Mouse (Mus musculus) CH12.LX (cell line): Measurements from ENCODE around the gene Col1a2. TPM values are rescaled to one million over a fixed set of nuclear protein-coding genes. Genes with fewer than 3 reads are reported as not detected.

Experiments
- DNase-seq: peaks from one replicate; pipeline ENCODE4 v3.0.0-alpha.2; 2013; ENCODE audit errors: extremely low read depth
- H3K27ac ChIP-seq: 2 replicates; pipeline ENCODE4 v1.5.1; 2012; ENCODE audit warnings: low read depth, mild to moderate bottlenecking, control low read depth, moderate library complexity; ENCODE audit not compliant: insufficient read depth
- H3K27me3 ChIP-seq: replicated peaks from 2 replicates; pipeline ENCODE3; 2012; ENCODE audit warnings: inconsistent platforms
- H3K36me3 ChIP-seq, 2 experiments: replicated peaks in 1 of 2; 2 replicates each; pipeline versions ENCODE3 to v1.6.1; 2012; ENCODE audit warnings: inconsistent platforms in 1 of 2, low read length in 1 of 2, mild to moderate bottlenecking in 1 of 2, mixed read lengths in 1 of 2, moderate library complexity in 1 of 2; ENCODE audit not compliant: control insufficient read depth in 1 of 2, insufficient read depth in 1 of 2
- H3K4me1 ChIP-seq, 2 experiments: 2 replicates each; pipeline ENCODE4 v1.6.1; 2012; ENCODE audit warnings: inconsistent platforms in 1 of 2, moderate library complexity in 1 of 2; ENCODE audit not compliant: insufficient read depth in 2 of 2, control insufficient read depth in 1 of 2
- H3K4me2 ChIP-seq: 2 replicates; pipeline ENCODE4 v1.6.1; 2012; ENCODE audit warnings: low read depth, mild to moderate bottlenecking, control low read depth; ENCODE audit not compliant: poor library complexity, insufficient read depth, severe bottlenecking
- H3K4me3 ChIP-seq, 3 experiments: fragments of 150-350 bp in 1 of 3; sonication (generic) in 1 of 3; replicated peaks in 1 of 3; 2 replicates each; pipeline versions ENCODE3 to v1.5.1; 2011 to 2012; ENCODE audit warnings: low read depth in 2 of 3, low read length in 2 of 3, mild to moderate bottlenecking in 2 of 3, moderate library complexity in 2 of 3, control low read depth in 1 of 3, improper control_type of control experiment in 1 of 3, inconsistent platforms in 1 of 3, mixed read lengths in 1 of 3; ENCODE audit not compliant: poor library complexity in 1 of 3
- H3K79me2 ChIP-seq: replicated peaks from 2 replicates; pipeline ENCODE4 v1.6.1; 2012; ENCODE audit warnings: mild to moderate bottlenecking, moderate library complexity; ENCODE audit not compliant: control insufficient read depth, poor library complexity, insufficient read depth, severe bottlenecking; ENCODE audit errors: extremely low read depth
- H3K9ac ChIP-seq: 2 replicates; pipeline ENCODE4 v1.6.1; 2012; ENCODE audit warnings: low read depth, mild to moderate bottlenecking, control low read depth, moderate library complexity; ENCODE audit not compliant: insufficient read depth
- H3K9me3 ChIP-seq: replicated peaks from 2 replicates; pipeline ENCODE3; 2012; ENCODE audit warnings: low read length, inconsistent platforms, mixed read lengths
- BHLHE40 ChIP-seq: IDR thresholded peaks from 2 replicates; pipeline ENCODE4 v1.6.1; 2011; ENCODE audit warnings: mild to moderate bottlenecking, low read depth, low read length, improper control_type of control experiment
- CTCF ChIP-seq, 2 experiments: IDR thresholded peaks in 1 of 2; conservative IDR thresholded peaks in 1 of 2; 2 replicates each; pipeline ENCODE4 v1.5.1; 2011 to 2012; ENCODE audit warnings: low read depth in 2 of 2, low read length in 2 of 2, improper control_type of control experiment in 1 of 2, inconsistent platforms in 1 of 2, mild to moderate bottlenecking in 1 of 2, moderate library complexity in 1 of 2
- E2F4 ChIP-seq: IDR thresholded peaks from 2 replicates; pipeline ENCODE4 v1.6.1; 2011; ENCODE audit warnings: low read depth, low read length, improper control_type of control experiment; ENCODE audit not compliant: insufficient replicate concordance
- ELF1 ChIP-seq: IDR thresholded peaks from 2 replicates; pipeline ENCODE4 v1.6.1; 2014; ENCODE audit warnings: low read depth, mild to moderate bottlenecking, inconsistent platforms, low read length, improper control_type of control experiment
- EP300 ChIP-seq: IDR thresholded peaks from 2 replicates; pipeline ENCODE4 v1.6.1; 2011; ENCODE audit warnings: low read length, improper control_type of control experiment
- ETS1 ChIP-seq: conservative IDR thresholded peaks from 2 replicates; pipeline ENCODE4 v1.6.1; 2012; ENCODE audit warnings: low read depth, mild to moderate bottlenecking, inconsistent platforms, low read length, improper control_type of control experiment, moderate library complexity
- GABPA ChIP-seq: IDR thresholded peaks from 2 replicates; pipeline ENCODE4 v1.6.1; 2012; ENCODE audit warnings: low read depth, low read length, improper control_type of control experiment, inconsistent platforms; ENCODE audit not compliant: insufficient replicate concordance
- JUN ChIP-seq: IDR thresholded peaks from 2 replicates; pipeline ENCODE4 v1.6.1; 2011; ENCODE audit warnings: low read depth, mild to moderate bottlenecking, low read length, improper control_type of control experiment, moderate library complexity; ENCODE audit not compliant: insufficient read depth
- JUND ChIP-seq: conservative IDR thresholded peaks from 2 replicates; pipeline ENCODE4 v1.6.1; 2011; ENCODE audit warnings: low read depth, low read length, improper control_type of control experiment
- KAT2A ChIP-seq: IDR thresholded peaks from 2 replicates; pipeline ENCODE4 v1.6.1; 2012; ENCODE audit warnings: low read length, improper control_type of control experiment, inconsistent platforms; ENCODE audit not compliant: insufficient replicate concordance
- MAX ChIP-seq: IDR thresholded peaks from 2 replicates; pipeline ENCODE4 v1.6.1; 2011; ENCODE audit warnings: low read length, improper control_type of control experiment
- MEF2A ChIP-seq: IDR thresholded peaks from 2 replicates; pipeline ENCODE4 v1.6.1; 2014; ENCODE audit warnings: low read depth, mild to moderate bottlenecking, inconsistent platforms, low read length, improper control_type of control experiment, borderline replicate concordance
- MXI1 ChIP-seq: IDR thresholded peaks from 2 replicates; pipeline ENCODE4 v1.6.1; 2011; ENCODE audit warnings: mild to moderate bottlenecking, low read depth, low read length, improper control_type of control experiment
- MYC ChIP-seq: IDR thresholded peaks from 2 replicates; pipeline ENCODE4 v1.6.1; 2011; ENCODE audit warnings: low read depth, mild to moderate bottlenecking, improper control_type of control experiment, low read length
- NELFE ChIP-seq: IDR thresholded peaks from 2 replicates; pipeline ENCODE4 v1.6.1; 2011; ENCODE audit warnings: low read depth, low read length, improper control_type of control experiment
- PAX5 ChIP-seq: IDR thresholded peaks from 2 replicates; pipeline ENCODE4 v1.6.1; 2012; ENCODE audit warnings: low read length, inconsistent platforms, mixed read lengths
- POLR2A ChIP-seq: IDR thresholded peaks from 2 replicates; pipeline ENCODE4 v1.6.1; 2011; ENCODE audit warnings: low read depth, mild to moderate bottlenecking, improper control_type of control experiment, low read length
- POLR2AphosphoS2 ChIP-seq: IDR thresholded peaks from 2 replicates; pipeline ENCODE4 v1.6.1; 2011; ENCODE audit warnings: low read depth, low read length, improper control_type of control experiment
- RAD21 ChIP-seq: IDR thresholded peaks from 2 replicates; pipeline ENCODE4 v1.6.1; 2011; ENCODE audit warnings: low read depth, mild to moderate bottlenecking, low read length, improper control_type of control experiment, moderate library complexity
- SIN3A ChIP-seq: IDR thresholded peaks from 2 replicates; pipeline ENCODE4 v1.6.1; 2012; ENCODE audit warnings: low read length, improper control_type of control experiment, inconsistent platforms
- SMC3 ChIP-seq: IDR thresholded peaks from 2 replicates; pipeline ENCODE4 v1.6.1; 2011; ENCODE audit warnings: low read depth, low read length, improper control_type of control experiment
- TCF12 ChIP-seq: IDR thresholded peaks from 2 replicates; pipeline ENCODE4 v1.6.1; 2014; ENCODE audit warnings: low read depth, mild to moderate bottlenecking, inconsistent platforms, low read length, improper control_type of control experiment
- USF1 ChIP-seq: IDR thresholded peaks from 2 replicates; pipeline ENCODE4 v1.6.1; 2014; ENCODE audit warnings: low read depth, mild to moderate bottlenecking, inconsistent platforms, low read length, improper control_type of control experiment
- USF2 ChIP-seq: conservative IDR thresholded peaks from 2 replicates; pipeline ENCODE4 v1.6.1; 2011; ENCODE audit warnings: low read depth, low read length, improper control_type of control experiment
- ZC3H11A ChIP-seq: IDR thresholded peaks from 2 replicates; pipeline ENCODE4 v1.6.1; 2012; ENCODE audit warnings: low read depth, mild to moderate bottlenecking, inconsistent platforms, low read length, improper control_type of control experiment
- ZKSCAN1 ChIP-seq: IDR thresholded peaks from 2 replicates; pipeline ENCODE4 v1.6.1; 2012; ENCODE audit warnings: low read depth, inconsistent platforms, low read length, improper control_type of control experiment, borderline replicate concordance
- dilution Hi-C: fragments of 300-500 bp; cut with MboI; formaldehyde crosslinking; loops from 2 replicates; pipeline ENCODE4 v1.14.3; 2020; ENCODE audit warnings: low sequenced_read_pairs; ENCODE audit not compliant: extremely low pct_unique_long_range_greater_than_20kb, extremely low pct_ligation_motif_present
- in situ Hi-C: fragments of 300-500 bp; cut with MboI; formaldehyde crosslinking; loops from 3 replicates; pipeline ENCODE4 v1.14.3; 2019; ENCODE audit warnings: low sequenced_read_pairs, low pct_ligation_motif_present, low pct_unique_long_range_greater_than_20kb, mixed read lengths
- polyA plus RNA-seq: library from polyadenylated mRNA; unstranded; fragments of >175 nt; gene quantifications from 2 replicates; pipeline ENCODE4 v1.2.1, GENCODE M21; 2012; ENCODE audit warnings: low read depth; ENCODE audit not compliant: insufficient read length
- total RNA-seq, 2 experiments: library from RNA; depleted of rRNA; stranded (reverse); fragments of 300-350 nt in 1 of 2; fragments of >200 nt in 1 of 2; gene quantifications; 2 replicates each; pipeline ENCODE4 v1.2.3; 2012 to 2014

Gene Col1a2
- total and polyA plus RNA-seq, 3 experiments = not detected

DNA sequence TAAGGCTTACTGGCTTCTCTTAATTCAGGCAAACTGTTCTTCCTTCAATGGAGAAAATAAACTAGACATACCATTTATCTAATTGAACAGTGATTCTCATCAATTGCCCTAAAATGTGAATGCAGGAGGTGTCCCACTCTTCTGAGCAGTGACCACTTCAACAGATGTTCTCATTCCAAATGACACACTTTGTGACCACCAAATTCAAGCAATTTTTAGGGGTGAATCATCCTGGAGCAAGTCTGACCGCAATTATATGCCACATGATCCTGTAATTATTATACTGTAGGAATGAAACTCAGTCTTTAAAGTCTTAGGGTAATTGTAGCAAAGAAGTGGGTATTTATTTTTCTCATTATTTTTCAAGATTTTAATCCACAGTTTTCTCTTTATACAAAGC is 2.7 kb downstream of the Col1a2 start:
- no peaks in the 10 kb centered on the region for H3K36me3 ChIP-seq
- H3K9ac ChIP-seq = no peak overlapping the region
- H3K79me2 ChIP-seq = no peaks in the 10 kb centered on the region
- H3K27me3 ChIP-seq = no peaks in the 10 kb centered on the region
- H3K4me2 ChIP-seq = no peak overlapping the region
- dilution Hi-C loops = no loop called here
- no peak for TF ChIP-seq USF1
- TF ChIP-seq JUND = no peak
- TF ChIP-seq BHLHE40 = no peak
- TF ChIP-seq KAT2A = no peak
- TF ChIP-seq ZC3H11A = no peak
- TF ChIP-seq MEF2A = no peak
- no peak for TF ChIP-seq USF2
- TF ChIP-seq MAX = no peak
- no peak for TF ChIP-seq JUN
- no peak for TF ChIP-seq POLR2A
- no peak for TF ChIP-seq POLR2AphosphoS2
- no peak for TF ChIP-seq NELFE
- TF ChIP-seq ZKSCAN1 = no peak
- TF ChIP-seq RAD21 = no peak
- no peak for TF ChIP-seq ELF1
- TF ChIP-seq E2F4 = no peak
- no peak for TF ChIP-seq SIN3A
- TF ChIP-seq, all 38 proteins: peak for 0
- no peak for DNase-seq
- Histone ChIP-seq H3K27ac (no peak overlapping the region), H3K9me3 (no peaks in the 10 kb centered on the region), H3K4me3 (no peak overlapping the region), H3K4me1 (peaks cover 0 to 10% of the 10 kb centered on the region in 2 experiments; a peak in 1 of 4 replicates)
- in situ Hi-C loops = no loop called here

DNA sequence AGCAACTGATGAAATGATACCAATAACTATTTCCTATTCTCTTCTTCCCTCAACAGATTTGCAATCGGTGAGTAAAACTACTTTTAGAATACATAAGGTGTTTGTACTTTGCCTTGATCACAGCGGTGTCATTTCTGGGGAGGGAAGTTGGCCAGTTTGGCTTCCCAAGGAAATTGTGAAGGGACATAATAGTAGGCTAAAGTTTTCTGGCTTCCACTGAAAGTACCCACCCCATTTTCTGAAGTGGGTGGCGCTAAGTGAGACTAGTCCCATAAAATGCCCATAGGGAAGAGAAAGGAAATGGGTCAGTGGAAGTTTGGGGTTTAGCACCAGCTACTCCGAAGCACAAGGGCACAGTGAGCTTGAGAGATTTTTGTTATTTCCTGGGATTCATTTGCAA is 3.7 kb downstream of the Col1a2 start:
- H3K4me2 ChIP-seq = no peak overlapping the region
- dilution Hi-C loops = no loop called here

More for the DNA sequence above, 3.7 kb downstream of the Col1a2 start:
- DNase-seq = no peak
- Histone ChIP-seq H3K4me1 (0 out of 4 replicates have a peak, but pooled peaks cover 0 to 7% of the 10 kb centered on the region in 2 experiments), H3K9ac (no peak overlapping the region), H3K27me3 (no peaks in the 10 kb centered on the region), H3K79me2 (no peaks in the 10 kb centered on the region), H3K4me3 (no peak overlapping the region), H3K27ac (no peak overlapping the region), H3K36me3 (no peaks in the 10 kb centered on the region)
- in situ Hi-C loops = no loop called here
- TF ChIP-seq TCF12 (no peak), PAX5 (no peak), JUND (no peak), MXI1 (no peak), SIN3A (no peak), ZC3H11A (no peak), USF2 (no peak), ETS1 (no peak), POLR2AphosphoS2 (no peak), MYC (no peak), BHLHE40 (no peak), CTCF (conservative IDR thresholded peaks at IDR 0.05 in 1 of 2, IDR thresholded peaks at IDR 0.05 in 1 of 2; ENCODE audit: low read depth in 2 of 2, low read length in 2 of 2) (no peak), EP300 (no peak), USF1 (no peak), SMC3 (no peak), GABPA (no peak)
- TF ChIP-seq, all 38 proteins: peak for 0
- no peaks in the 10 kb centered on the region for H3K9me3 ChIP-seq
